Mouse (Mus musculus): ENCODE data around the gene Gdf5. TPM values are rescaled to one million over a fixed set of nuclear protein-coding genes. Genes with fewer than 3 reads are reported as not detected.

The Gdf5 gene
- polyA plus RNA-seq, 1 experiment from 2014 or later = 3.1 TPM

GRCm38 (mm10) chr2:155945580-155945979, 413 bp upstream of the Gdf5 start:
- Histone ChIP-seq H3K4me3 (replicated peaks; ENCODE audit: low read length) (no peak overlapping the region), H3K4me1 (replicated peaks; ENCODE audit: control insufficient read depth, insufficient read depth, low read length) (peaks cover 17% of the 10 kb centered on the region), H3K27ac (no peak overlapping the region), H3K4me2 (replicated peaks) (no peak overlapping the region), H3K9ac (no peak overlapping the region), H3K9me3 (ENCODE audit: control insufficient read depth, low read length) (no peaks in the 10 kb centered on the region), H3K36me3 (replicated peaks; ENCODE audit: control insufficient read depth, insufficient read depth) (no peaks in the 10 kb centered on the region), H3K27me3 (ENCODE audit: control insufficient read depth, insufficient read depth, low read length) (no peaks in the 10 kb centered on the region)
- WGBS = 59% methylated on average over 5 of the region's 5 CpGs
- ATAC-seq (ENCODE audit: low FRiP score) (no peak), DNase-seq (ENCODE audit: low spot score) (no peak)

GRCm38 (mm10) chr2:155944685-155945084, 482 bp downstream of the Gdf5 start:
- ATAC-seq (ENCODE audit: low FRiP score) = no peak
- Histone ChIP-seq H3K27ac (peak overlapping the region; percentile 63; the same call in 1 of the 2 replicates), H3K4me3 (replicated peaks; ENCODE audit: low read length) (no peak overlapping the region), H3K27me3 (ENCODE audit: control insufficient read depth, insufficient read depth, low read length) (no peaks in the 10 kb centered on the region), H3K4me1 (replicated peaks; ENCODE audit: control insufficient read depth, insufficient read depth, low read length) (peaks cover 14% of the 10 kb centered on the region), H3K4me2 (replicated peaks) (0 out of 2 replicates have a peak overlapping the region, but pooled peaks have one; percentile 22), H3K9me3 (ENCODE audit: control insufficient read depth, low read length) (no peaks in the 10 kb centered on the region), H3K36me3 (replicated peaks; ENCODE audit: control insufficient read depth, insufficient read depth) (no peaks in the 10 kb centered on the region), H3K9ac (peak overlapping the region; percentile 26; the same call in 1 of the 2 replicates)
- no peak for DNase-seq (ENCODE audit: low spot score)
- 83% methylated on average over 4 of the region's 4 CpGs for WGBS

- Histone ChIP-seq H3K36me3 (replicated peaks; ENCODE audit: control insufficient read depth, insufficient read depth) (no peaks in the 10 kb centered on the region), H3K4me2 (replicated peaks) (peak overlapping the region; percentile 22), H3K27ac (no peak overlapping the region), H3K4me3 (replicated peaks; ENCODE audit: low read length) (no peak overlapping the region), H3K9ac (peak overlapping the region; percentile 1; the same call in 1 of the 2 replicates), H3K9me3 (ENCODE audit: control insufficient read depth, low read length) (no peaks in the 10 kb centered on the region), H3K27me3 (ENCODE audit: control insufficient read depth, insufficient read depth, low read length) (no peaks in the 10 kb centered on the region), H3K4me1 (replicated peaks; ENCODE audit: control insufficient read depth, insufficient read depth, low read length) (0 out of 2 replicates have a peak, but pooled peaks cover 7% of the 10 kb centered on the region)
- DNase-seq (ENCODE audit: low spot score) (no peak), ATAC-seq (ENCODE audit: low FRiP score) (no peak)
- under 1% methylated on average over 8 of the region's 8 CpGs for WGBS
Observed at GRCm38 (mm10) chr2:155943463-155943862, 1.7 kb downstream of the Gdf5 start.

GRCm38 (mm10) chr2:155941697-155942442, 3.3 kb downstream of the Gdf5 start:
- 91% methylated on average over 40 of the region's 40 CpGs for WGBS
- Histone ChIP-seq H3K27me3 (ENCODE audit: control insufficient read depth, insufficient read depth, low read length) (no peaks in the 10 kb centered on the region), H3K9ac (no peak overlapping the region), H3K4me2 (replicated peaks) (no peak overlapping the region), H3K36me3 (replicated peaks; ENCODE audit: control insufficient read depth, insufficient read depth) (no peaks in the 10 kb centered on the region), H3K4me3 (replicated peaks; ENCODE audit: low read length) (no peak overlapping the region), H3K4me1 (replicated peaks; ENCODE audit: control insufficient read depth, insufficient read depth, low read length) (0 out of 2 replicates have a peak, but pooled peaks cover 7% of the 10 kb centered on the region), H3K27ac (no peak overlapping the region), H3K9me3 (ENCODE audit: control insufficient read depth, low read length) (no peaks in the 10 kb centered on the region)
- DNase-seq (ENCODE audit: low spot score) (no peak), ATAC-seq (ENCODE audit: low FRiP score) (no peak)

- Histone ChIP-seq H3K9ac (no peak within 1 kb of the TSS), H3K9me3 (ENCODE audit: control insufficient read depth, low read length) (no peaks in the 10 kb centered on the region), H3K4me2 (replicated peaks) (no peak within 1 kb of the TSS), H3K4me1 (replicated peaks; ENCODE audit: control insufficient read depth, insufficient read depth, low read length) (0 out of 2 replicates have a peak, but pooled peaks cover 7% of the 10 kb centered on the region), H3K27ac (no peak within 1 kb of the TSS), H3K4me3 (replicated peaks; ENCODE audit: low read length) (no peak within 1 kb of the TSS), H3K36me3 (replicated peaks; ENCODE audit: control insufficient read depth, insufficient read depth) (no peaks in the 10 kb centered on the region), H3K27me3 (ENCODE audit: control insufficient read depth, insufficient read depth, low read length) (no peaks in the 10 kb centered on the region)
- DNase-seq (ENCODE audit: low spot score) = no peak
- 82% methylated on average over 3 of the region's 3 CpGs for WGBS
- no peak for ATAC-seq (ENCODE audit: low FRiP score)
Observed at GRCm38 (mm10) chr2:155940681-155941080, 4.5 kb downstream of the Gdf5 start, which contains the start of gene Gm15557. Gm15557 (plus strand) TSS chr2:155940728.

- Histone ChIP-seq H3K9ac (no peak overlapping the region), H3K36me3 (replicated peaks; ENCODE audit: control insufficient read depth, insufficient read depth) (no peaks in the 10 kb centered on the region), H3K27me3 (ENCODE audit: control insufficient read depth, insufficient read depth, low read length) (no peaks in the 10 kb centered on the region), H3K4me2 (replicated peaks) (no peak overlapping the region), H3K4me1 (replicated peaks; ENCODE audit: control insufficient read depth, insufficient read depth, low read length) (0 out of 2 replicates have a peak, but pooled peaks cover 7% of the 10 kb centered on the region), H3K4me3 (replicated peaks; ENCODE audit: low read length) (no peak overlapping the region), H3K9me3 (ENCODE audit: control insufficient read depth, low read length) (no peaks in the 10 kb centered on the region), H3K27ac (no peak overlapping the region)
- DNase-seq (ENCODE audit: low spot score) (no peak), ATAC-seq (ENCODE audit: low FRiP score) (no peak)
- 80% methylated on average over 7 of the region's 7 CpGs for WGBS
Observed at GRCm38 (mm10) chr2:155939897-155940529, 5.2 kb downstream of the Gdf5 start.

GRCm38 (mm10) chr2:155929531-155930442, 15.4 kb downstream of the Gdf5 start, which contains the start of gene Uqcc1:
Uqcc1 (minus strand) TSS chr2:155930310.
- WGBS = under 1% methylated on average over 38 of the region's 38 CpGs
- ATAC-seq (ENCODE audit: low FRiP score) = peak; percentile 96
- no peaks in the 10 kb centered on the region for H3K36me3 ChIP-seq (replicated peaks; ENCODE audit: control insufficient read depth, insufficient read depth)
- H3K27me3 ChIP-seq (ENCODE audit: control insufficient read depth, insufficient read depth, low read length) = no peaks in the 10 kb centered on the region
- H3K27ac ChIP-seq = peak within 1 kb of the TSS; percentile 83
- DNase-seq (ENCODE audit: low spot score) = peak; percentile 95
- peak within 1 kb of the TSS; percentile 68 for H3K4me3 ChIP-seq (replicated peaks; ENCODE audit: low read length)
- H3K9me3 ChIP-seq (ENCODE audit: control insufficient read depth, low read length) = no peaks in the 10 kb centered on the region
- H3K4me2 ChIP-seq (replicated peaks) = peak within 1 kb of the TSS; percentile 88
- peak within 1 kb of the TSS; percentile 56 for H3K9ac ChIP-seq
- peaks cover 15% of the 10 kb centered on the region for H3K4me1 ChIP-seq (replicated peaks; ENCODE audit: control insufficient read depth, insufficient read depth, low read length)

- H3K36me3 ChIP-seq (replicated peaks; ENCODE audit: control insufficient read depth, insufficient read depth) = 0 out of 2 replicates have a peak, but pooled peaks cover 7% of the 10 kb centered on the region
- H3K27me3 ChIP-seq (ENCODE audit: control insufficient read depth, insufficient read depth, low read length) = no peaks in the 10 kb centered on the region
- no peak overlapping the region for H3K9ac ChIP-seq
- 76% methylated on average over 7 of the region's 7 CpGs for WGBS
- ATAC-seq (ENCODE audit: low FRiP score) (no peak), DNase-seq (ENCODE audit: low spot score) (no peak)
- no peak overlapping the region for H3K27ac ChIP-seq
- H3K9me3 ChIP-seq (ENCODE audit: control insufficient read depth, low read length) = no peaks in the 10 kb centered on the region
- H3K4me3 ChIP-seq (replicated peaks; ENCODE audit: low read length) = peak overlapping the region; percentile 68
- H3K4me1 ChIP-seq (replicated peaks; ENCODE audit: control insufficient read depth, insufficient read depth, low read length) = peaks cover 15% of the 10 kb centered on the region
- peak overlapping the region; percentile 88 for H3K4me2 ChIP-seq (replicated peaks)
Observed at GRCm38 (mm10) chr2:155928711-155929345, 16.3 kb downstream of the Gdf5 start.

Measured in hindbrain, embryonic 14.5 days (tissue).